9 mouse cellular contexts compared by ENCODE assay signal in genomic region chr9:122534121-122534814, GRCm38 (mm10).
DNase-seq lines count a peak whose midpoint lies in the region; ATAC-seq and TF ChIP-seq lines count a peak whose summit lies in the region.
"Had no signal": no experiment of that assay in that cellular context is flagged by ENCODE, and none has a peak within 500 bp of the region (broad histone marks: within the 10 kb centered on the region; RNA-seq: fewer than 3 reads in every experiment).

No protein-coding gene starts in this region.

- no peaks in the 10 kb centered on the region for H3K9me3 ChIP-seq in intestine, embryonic 14.5 days (ENCODE audit: control insufficient read depth, low read length)
- H3K9me3 ChIP-seq in intestine, embryonic 16.5 days (ENCODE audit: control insufficient read depth, low read length) = no peaks in the 10 kb centered on the region
- H3K9me3 ChIP-seq in embryonic facial prominence, embryonic 14.5 days (ENCODE audit: control insufficient read depth, low read length) = no peaks in the 10 kb centered on the region
- no peaks in the 10 kb centered on the region for H3K9me3 ChIP-seq in hindbrain, postnatal 0 days (ENCODE audit: low read length)
- H3K9me3 ChIP-seq in neural tube, embryonic 13.5 days = no peaks in the 10 kb centered on the region
- H3K9me3 ChIP-seq: G1E had no signal

- H3K36me3 ChIP-seq in intestine, embryonic 14.5 days (ENCODE audit: control insufficient read depth, insufficient read depth, low read length) = no peaks in the 10 kb centered on the region
- no peaks in the 10 kb centered on the region for H3K36me3 ChIP-seq in intestine, embryonic 16.5 days (ENCODE audit: control insufficient read depth, insufficient read depth, low read length)
- no peaks in the 10 kb centered on the region for H3K36me3 ChIP-seq in embryonic facial prominence, embryonic 14.5 days (ENCODE audit: control insufficient read depth, insufficient read depth, low read length)
- no peaks in the 10 kb centered on the region for H3K36me3 ChIP-seq in hindbrain, postnatal 0 days (ENCODE audit: insufficient read depth, low read length)
- no peaks in the 10 kb centered on the region for H3K36me3 ChIP-seq in neural tube, embryonic 13.5 days
- H3K36me3 ChIP-seq: G1E had no signal

- peak; percentile 66 for DNase-seq in intestine, embryonic 14.5 days (ENCODE audit: low spot score)
- peak; percentile 75 for DNase-seq in embryonic facial prominence, embryonic 14.5 days (ENCODE audit: low spot score)
- DNase-seq in hindbrain, postnatal 0 days (ENCODE audit: low spot score) = peak; percentile 84
- DNase-seq in gastrocnemius, postnatal 36 days = no peak
- DNase-seq in thymus, adult 18-20 months = no peak
- no peak for DNase-seq in cerebellum, adult 9-11 months

- H3K27me3 ChIP-seq in intestine, embryonic 14.5 days (replicated peaks; ENCODE audit: control insufficient read depth, insufficient read depth, low read length) = no peaks in the 10 kb centered on the region
- no peaks in the 10 kb centered on the region for H3K27me3 ChIP-seq in intestine, embryonic 16.5 days (replicated peaks; ENCODE audit: control insufficient read depth, insufficient read depth, low read length)
- 0 out of 2 replicates have a peak, but pooled peaks cover 3% of the 10 kb centered on the region for H3K27me3 ChIP-seq in embryonic facial prominence, embryonic 14.5 days (replicated peaks; ENCODE audit: control insufficient read depth, insufficient read depth, low read length)
- no peaks in the 10 kb centered on the region; the same call in 1 of the 2 replicates for H3K27me3 ChIP-seq in hindbrain, postnatal 0 days (ENCODE audit: insufficient read depth, low read length)
- no peaks in the 10 kb centered on the region for H3K27me3 ChIP-seq in neural tube, embryonic 13.5 days

- intact Hi-C loops in gastrocnemius, postnatal 36 days (cut with DNase I) = no loop called here

- H3K4me2 ChIP-seq in intestine, embryonic 14.5 days (ENCODE audit: low read length) = 0 out of 2 replicates have a peak overlapping the region, but pooled peaks have one; percentile 18
- H3K4me2 ChIP-seq in intestine, embryonic 16.5 days (ENCODE audit: low read depth, low read length) = no peak overlapping the region
- H3K4me2 ChIP-seq in embryonic facial prominence, embryonic 14.5 days (ENCODE audit: low read depth, low read length) = peak overlapping the region; percentile 23
- H3K4me2 ChIP-seq in hindbrain, postnatal 0 days (ENCODE audit: low read depth, low read length) = no peak overlapping the region
- H3K4me2 ChIP-seq in neural tube, embryonic 13.5 days = 0 out of 2 replicates have a peak overlapping the region, but pooled peaks have one; percentile 20

- no peak overlapping the region for H3K9ac ChIP-seq in intestine, embryonic 14.5 days (ENCODE audit: low read length)
- no peak overlapping the region for H3K9ac ChIP-seq in intestine, embryonic 16.5 days (ENCODE audit: low read depth, low read length)
- H3K9ac ChIP-seq in embryonic facial prominence, embryonic 14.5 days (ENCODE audit: low read depth, low read length) = no peak overlapping the region
- H3K9ac ChIP-seq in hindbrain, postnatal 0 days (replicated peaks; ENCODE audit: low read length) = no peak overlapping the region
- H3K9ac ChIP-seq in neural tube, embryonic 13.5 days = no peak overlapping the region

- peaks cover 10% of the 10 kb centered on the region for H3K4me1 ChIP-seq in intestine, embryonic 14.5 days (replicated peaks; ENCODE audit: control insufficient read depth, insufficient read depth, low read length)
- peaks cover 6% of the 10 kb centered on the region for H3K4me1 ChIP-seq in intestine, embryonic 16.5 days (ENCODE audit: control insufficient read depth, insufficient read depth, low read length)
- H3K4me1 ChIP-seq in embryonic facial prominence, embryonic 14.5 days (ENCODE audit: control insufficient read depth, insufficient read depth, low read length) = peaks cover 7% of the 10 kb centered on the region
- H3K4me1 ChIP-seq in hindbrain, postnatal 0 days (ENCODE audit: insufficient read depth, low read length) = 0 out of 2 replicates have a peak, but pooled peaks cover 3% of the 10 kb centered on the region
- H3K4me1 ChIP-seq in neural tube, embryonic 13.5 days (replicated peaks) = peaks cover 16% of the 10 kb centered on the region

- H3K27ac ChIP-seq in intestine, embryonic 14.5 days (ENCODE audit: low read depth) = no peak overlapping the region
- no peak overlapping the region for H3K27ac ChIP-seq in intestine, embryonic 16.5 days (ENCODE audit: low read length)
- no peak overlapping the region for H3K27ac ChIP-seq in embryonic facial prominence, embryonic 14.5 days (replicated peaks; ENCODE audit: low read depth, low read length)
- no peak overlapping the region for H3K27ac ChIP-seq in hindbrain, postnatal 0 days
- H3K27ac ChIP-seq in neural tube, embryonic 13.5 days (replicated peaks) = peak overlapping the region; percentile 65

- WGBS in intestine, embryonic 14.5 days = 29% methylated on average over 15 of the region's 15 CpGs
- 34% methylated on average over 15 of the region's 15 CpGs for WGBS in intestine, embryonic 16.5 days
- WGBS in embryonic facial prominence, embryonic 14.5 days = 24% methylated on average over 14 of the region's 15 CpGs
- WGBS in hindbrain, postnatal 0 days = 19% methylated on average over 15 of the region's 15 CpGs
- WGBS in neural tube, embryonic 13.5 days = 37% methylated on average over 15 of the region's 15 CpGs

- TF ChIP-seq CTCF in hindbrain, postnatal 0 days (IDR thresholded peaks at IDR 0.05; ENCODE audit: low read depth) = no peak

- H3K4me3 ChIP-seq in intestine, embryonic 14.5 days (ENCODE audit: low read depth, low read length) = no peak overlapping the region
- no peak overlapping the region for H3K4me3 ChIP-seq in intestine, embryonic 16.5 days (ENCODE audit: low read length)
- no peak overlapping the region for H3K4me3 ChIP-seq in embryonic facial prominence, embryonic 14.5 days (ENCODE audit: low read depth, low read length)
- H3K4me3 ChIP-seq in hindbrain, postnatal 0 days (ENCODE audit: low read length) = no peak overlapping the region
- no peak overlapping the region for H3K4me3 ChIP-seq in neural tube, embryonic 13.5 days

- ATAC-seq in intestine, embryonic 14.5 days (replicated peaks; ENCODE audit: low FRiP score, low TSS enrichment, low read depth) = no peak
- no peak for ATAC-seq in intestine, embryonic 16.5 days
- ATAC-seq in embryonic facial prominence, embryonic 14.5 days (ENCODE audit: low read depth) = 0 out of 2 replicates have a peak, but pooled peaks have one; percentile 53
- 0 out of 2 replicates have a peak, but pooled peaks have one; percentile 43 for ATAC-seq in hindbrain, postnatal 0 days
- peak; percentile 50; the same call in 1 of the 2 replicates for ATAC-seq in neural tube, embryonic 13.5 days (ENCODE audit: low read depth)

Comparison
In these comparisons a context has a peak if more than half of its experiments do, and no peak if none do; other contexts are left out.
1. H3K4me2 ChIP-seq: peak in intestine, embryonic 14.5 days (single experiment), embryonic facial prominence, embryonic 14.5 days (single experiment) and neural tube, embryonic 13.5 days (single experiment); none in intestine, embryonic 16.5 days (single experiment) and hindbrain, postnatal 0 days (single experiment).
2. ATAC-seq: peak in embryonic facial prominence, embryonic 14.5 days (single experiment), hindbrain, postnatal 0 days (single experiment) and neural tube, embryonic 13.5 days (single experiment); none in intestine, embryonic 14.5 days (single experiment) and intestine, embryonic 16.5 days (single experiment).
3. DNase-seq: peak in intestine, embryonic 14.5 days (single experiment), embryonic facial prominence, embryonic 14.5 days (single experiment) and hindbrain, postnatal 0 days (single experiment); none in gastrocnemius, postnatal 36 days (0 of 2), thymus, adult 18-20 months (0 of 2) and cerebellum, adult 9-11 months (single experiment).